Comparison of ENCODE assay signal across 8 mouse cellular contexts in genomic region chr1:171564247-171564646, GRCm38 (mm10). TPM values are rescaled to one million over a fixed set of nuclear protein-coding genes. Genes with fewer than 3 reads are reported as not detected.
DNase-seq lines count a peak whose midpoint lies in the region; ATAC-seq and TF ChIP-seq lines count a peak whose summit lies in the region.

No protein-coding gene starts in this region.

- H3ac ChIP-seq in C2C12 (ENCODE audit: control insufficient read depth, insufficient read length, low read depth) = no peak overlapping the region

- no peak overlapping the region for H3K4me3 ChIP-seq in C2C12 (ENCODE audit: insufficient read depth, poor library complexity, severe bottlenecking)
- no peak overlapping the region for H3K4me3 ChIP-seq in kidney, adult 2 months (ENCODE audit: insufficient read depth, low read depth, low read length)

- no peaks in the 10 kb centered on the region for H3K36me3 ChIP-seq in C2C12 (ENCODE audit: control insufficient read depth, insufficient read depth)
- no peaks in the 10 kb centered on the region for H3K36me3 ChIP-seq in kidney, adult 2 months (ENCODE audit: control insufficient read depth, insufficient read depth, low read length)

- peak; percentile 19 to 63 for DNase-seq in adrenal gland, adult (ENCODE audit: inconsistent age in 2 of 2, low spot score in 1 of 2)
- DNase-seq in adrenal gland, adult 2 months = no peak
- peak; percentile 49 for DNase-seq in embryo, embryonic 10 days (ENCODE audit: low spot score)
- DNase-seq in kidney, adult 2 months = peak; percentile 12
- no peak for DNase-seq in gastrocnemius, adult 8-10 months (ENCODE audit: low spot score in 2 of 2)
- DNase-seq in gastrocnemius, postnatal 36 days = no peak

- H3K79me3 ChIP-seq in C2C12 (ENCODE audit: low read depth) = no peaks in the 10 kb centered on the region

- no peaks in the 10 kb centered on the region for H3K27me3 ChIP-seq in C2C12 (ENCODE audit: control insufficient read depth, insufficient read depth, insufficient read length)
- no peaks in the 10 kb centered on the region for H3K27me3 ChIP-seq in kidney, adult 2 months (replicated peaks; ENCODE audit: control insufficient read depth, insufficient read depth, low read length)

- H3K27ac ChIP-seq in kidney, adult 2 months (ENCODE audit: insufficient read depth, low read depth, low read length) = no peak overlapping the region

- TF ChIP-seq CTCF in C2C12 (IDR thresholded peaks at IDR 0.05; ENCODE audit: control insufficient read depth, insufficient read depth, insufficient read length) = peak; percentile 1
- peak; percentile 60 for TF ChIP-seq CTCF in kidney, adult 2 months (conservative IDR thresholded peaks at IDR 0.05; ENCODE audit: insufficient read depth, insufficient read length, low read depth, low read length)

- H3K79me2 ChIP-seq in C2C12 (ENCODE audit: control insufficient read depth, insufficient read depth) = no peaks in the 10 kb centered on the region

- no peaks in the 10 kb centered on the region for H3K4me1 ChIP-seq in kidney, adult 2 months (ENCODE audit: control insufficient read depth, insufficient read depth, low read length)

- ATAC-seq in megakaryocyte progenitor cell, adult 5-6 weeks (replicated peaks; ENCODE audit: poor library complexity) = peak; percentile 73

- intact Hi-C loops in gastrocnemius, postnatal 36 days (cut with DNase I) = loop anchor here (10.0 kb wide), 1 partner anchor 199 kb away; the partner anchor contains the start of gene Klhdc9

- 65% methylated on average over 3 of the region's 3 CpGs for WGBS in kidney, adult 2 months

- TF ChIP-seq POLR2A in kidney, adult 2 months (IDR thresholded peaks at IDR 0.05; ENCODE audit: low read depth, low read length) = no peak

TF ChIP-seq in C2C12, 6 proteins besides CTCF, POLR2A, EP300 and RAD21:
- TF ChIP-seq MYOG (IDR thresholded peaks at IDR 0.05; ENCODE audit: control insufficient read depth, extremely low read depth, insufficient read length) = no peak
- TF ChIP-seq MYOD1 (IDR thresholded peaks at IDR 0.05; ENCODE audit: control insufficient read depth, insufficient read length, low read depth) = no peak
- no peak for TF ChIP-seq CEBPB (IDR thresholded peaks at IDR 0.05; ENCODE audit: low read depth)
- no peak for TF ChIP-seq MAX (IDR thresholded peaks at IDR 0.05)
- no peak for TF ChIP-seq USF1 (IDR thresholded peaks at IDR 0.05; ENCODE audit: low read depth)
- no peak for TF ChIP-seq FOSL1 (IDR thresholded peaks at IDR 0.05; ENCODE audit: insufficient read depth, low read length, poor library complexity, severe bottlenecking)

RNA-seq across cellular contexts. Expression of gene Cd244a, which starts 5.3 kb away (rescaled TPM):
- total RNA-seq in adrenal gland, adult 2 months (2021) = 1 to 10 TPM in 1 of 2 experiments, under 1 TPM in 1; 0.84 to 1.2 TPM
- polyA plus RNA-seq in adrenal gland, adult 2 months (2012; rRNA removed) = 0.12 and 0.15 TPM in 2 replicates
- polyA plus RNA-seq in C2C12 (2012; fragmentation: generic; extraction: Trizol) = not detected
- polyA plus RNA-seq in kidney, adult 2 months (2012; rRNA removed) = 0.11 and 0.53 TPM in 2 replicates
- total RNA-seq in megakaryocyte progenitor cell, adult 5-6 weeks (2015) = 5.0 and 6.5 TPM in 2 replicates
- total RNA-seq in megakaryocyte progenitor cell, adult 5-6 weeks (2017) = 6.1 and 9.8 TPM in 2 replicates
- total RNA-seq in gastrocnemius, adult 8-10 months (2022) = under 1 TPM in 1 of 4 experiments, not detected in 3; 0.19 TPM
- not detected for total RNA-seq in gastrocnemius, postnatal 36 days (2021)

RNA-seq across cellular contexts. Expression of gene Itln1, which starts 29.2 kb away (rescaled TPM):
- total RNA-seq in adrenal gland, adult 2 months (2021) = not detected
- polyA plus RNA-seq in adrenal gland, adult 2 months (2012; rRNA removed) = not detected in 2 replicates
- not detected for polyA plus RNA-seq in C2C12 (2012; fragmentation: generic; extraction: Trizol)
- not detected in 2 replicates for polyA plus RNA-seq in kidney, adult 2 months (2012; rRNA removed)
- total RNA-seq in megakaryocyte progenitor cell, adult 5-6 weeks (2015) = not detected in 2 replicates
- not detected in 2 replicates for total RNA-seq in megakaryocyte progenitor cell, adult 5-6 weeks (2017)
- not detected for total RNA-seq in gastrocnemius, adult 8-10 months (2022)
- total RNA-seq in gastrocnemius, postnatal 36 days (2021) = not detected

RNA-seq across cellular contexts. Expression of gene Ly9, which starts 43.0 kb away (rescaled TPM):
- 1 to 10 TPM in 1 of 2 experiments, under 1 TPM in 1; 0.97 to 1.0 TPM for total RNA-seq in adrenal gland, adult 2 months (2021)
- 0.20 and 0.29 TPM in 2 replicates for polyA plus RNA-seq in adrenal gland, adult 2 months (2012; rRNA removed)
- not detected for polyA plus RNA-seq in C2C12 (2012; fragmentation: generic; extraction: Trizol)
- 0.54 and 2.2 TPM in 2 replicates for polyA plus RNA-seq in kidney, adult 2 months (2012; rRNA removed)
- total RNA-seq in megakaryocyte progenitor cell, adult 5-6 weeks (2015) = 18.9 and 20.7 TPM in 2 replicates
- 29.4 and 30.0 TPM in 2 replicates for total RNA-seq in megakaryocyte progenitor cell, adult 5-6 weeks (2017)
- under 1 TPM in 2 of 4 experiments, not detected in 2; 0.18 to 0.27 TPM for total RNA-seq in gastrocnemius, adult 8-10 months (2022)
- total RNA-seq in gastrocnemius, postnatal 36 days (2021) = under 1 TPM in 1 of 2 experiments, not detected in 1; 0.12 TPM

Comparison
In these comparisons a context has a peak if more than half of its experiments do, and no peak if none do; other contexts are left out.
1. DNase-seq: peak in adrenal gland, adult (2 of 2), embryo, embryonic 10 days (single experiment) and kidney, adult 2 months (single experiment); none in adrenal gland, adult 2 months (single experiment), gastrocnemius, adult 8-10 months (0 of 2) and gastrocnemius, postnatal 36 days (0 of 2).
2. RNA of gene Ly9, which starts 43.0 kb away (total RNA-seq): 18.9 to 30.0 TPM in megakaryocyte progenitor cell, adult 5-6 weeks; 0.97 to 1.0 TPM in adrenal gland, adult 2 months, 0.18 to 0.27 TPM in gastrocnemius, adult 8-10 months and 0.12 TPM in gastrocnemius, postnatal 36 days; every median in the first group is over 4 times any median in the second.